Mouse (Mus musculus): Measurements from ENCODE around the gene Usp46. TPM values are rescaled to one million over a fixed set of nuclear protein-coding genes. Genes with fewer than 3 reads are reported as not detected.

Gene Usp46
- polyA plus RNA-seq, 1 experiment from 2014 or later = 52.3 TPM

GRCm38 (mm10) chr5:74017488-74017887 lies 50.7 kb downstream of the Usp46 start:
- Histone ChIP-seq H3K9me3 (ENCODE audit: control insufficient read depth, low read length) (0 out of 2 replicates have a peak, but pooled peaks cover 2% of the 10 kb centered on the region), H3K4me1 (replicated peaks; ENCODE audit: control insufficient read depth, insufficient read depth, low read length) (no peaks in the 10 kb centered on the region), H3K4me3 (ENCODE audit: low read length) (no peak overlapping the region), H3K4me2 (ENCODE audit: low read depth, low read length) (no peak overlapping the region), H3K36me3 (ENCODE audit: control insufficient read depth, insufficient read depth, low read length) (peaks cover 33% of the 10 kb centered on the region), H3K27ac (ENCODE audit: low read length) (no peak overlapping the region), H3K27me3 (ENCODE audit: control insufficient read depth, insufficient read depth, low read depth, low read length) (no peaks in the 10 kb centered on the region), H3K9ac (ENCODE audit: low read length) (no peak overlapping the region)
- 86% methylated on average over 5 of the region's 5 CpGs for WGBS
- ATAC-seq (ENCODE audit: low read depth) = no peak

- no peaks in the 10 kb centered on the region for H3K9me3 ChIP-seq (ENCODE audit: control insufficient read depth, low read length)
- no peak overlapping the region for H3K4me3 ChIP-seq (ENCODE audit: low read length)
- 84% methylated on average over 10 of the region's 10 CpGs for WGBS
- no peak overlapping the region for H3K27ac ChIP-seq (ENCODE audit: low read length)
- H3K36me3 ChIP-seq (ENCODE audit: control insufficient read depth, insufficient read depth, low read length) = peaks cover 18% of the 10 kb centered on the region
- no peak overlapping the region for H3K9ac ChIP-seq (ENCODE audit: low read length)
- H3K27me3 ChIP-seq (ENCODE audit: control insufficient read depth, insufficient read depth, low read depth, low read length) = no peaks in the 10 kb centered on the region
- H3K4me2 ChIP-seq (ENCODE audit: low read depth, low read length) = no peak overlapping the region
- ATAC-seq (ENCODE audit: low read depth) = no peak
- H3K4me1 ChIP-seq (replicated peaks; ENCODE audit: control insufficient read depth, insufficient read depth, low read length) = no peaks in the 10 kb centered on the region
Measured at GRCm38 (mm10) chr5:74011629-74012028, 56.6 kb downstream of the Usp46 start.

- no peak for ATAC-seq (ENCODE audit: low read depth)
- no peaks in the 10 kb centered on the region for H3K27me3 ChIP-seq (ENCODE audit: control insufficient read depth, insufficient read depth, low read depth, low read length)
- H3K4me1 ChIP-seq (replicated peaks; ENCODE audit: control insufficient read depth, insufficient read depth, low read length) = no peaks in the 10 kb centered on the region
- no peaks in the 10 kb centered on the region for H3K9me3 ChIP-seq (ENCODE audit: control insufficient read depth, low read length)
- H3K4me2 ChIP-seq (ENCODE audit: low read depth, low read length) = no peak overlapping the region
- no peak overlapping the region for H3K9ac ChIP-seq (ENCODE audit: low read length)
- 33% methylated on average over 3 of the region's 3 CpGs for WGBS
- H3K4me3 ChIP-seq (ENCODE audit: low read length) = no peak overlapping the region
- no peak overlapping the region for H3K27ac ChIP-seq (ENCODE audit: low read length)
- H3K36me3 ChIP-seq (ENCODE audit: control insufficient read depth, insufficient read depth, low read length) = peaks cover 20% of the 10 kb centered on the region; the same call in 1 of the 2 replicates
Measured at GRCm38 (mm10) chr5:74007492-74008070, 60.6 kb downstream of the Usp46 start.

GRCm38 (mm10) chr5:74005936-74006335 lies 62.3 kb downstream of the Usp46 start:
- H3K4me2 ChIP-seq (ENCODE audit: low read depth, low read length) = no peak overlapping the region
- H3K4me3 ChIP-seq (ENCODE audit: low read length) = no peak overlapping the region
- H3K27me3 ChIP-seq (ENCODE audit: control insufficient read depth, insufficient read depth, low read depth, low read length) = no peaks in the 10 kb centered on the region
- no peaks in the 10 kb centered on the region for H3K4me1 ChIP-seq (replicated peaks; ENCODE audit: control insufficient read depth, insufficient read depth, low read length)
- H3K9me3 ChIP-seq (ENCODE audit: control insufficient read depth, low read length) = no peaks in the 10 kb centered on the region
- no peak for ATAC-seq (ENCODE audit: low read depth)
- H3K36me3 ChIP-seq (ENCODE audit: control insufficient read depth, insufficient read depth, low read length) = peaks cover 22% of the 10 kb centered on the region
- no peak overlapping the region for H3K9ac ChIP-seq (ENCODE audit: low read length)
- WGBS = 94% methylated on average over 2 of the region's 2 CpGs
- H3K27ac ChIP-seq (ENCODE audit: low read length) = no peak overlapping the region

GRCm38 (mm10) chr5:74001743-74002142 lies 66.5 kb downstream of the Usp46 start:
- Histone ChIP-seq H3K9ac (ENCODE audit: low read length) (no peak overlapping the region), H3K27ac (ENCODE audit: low read length) (no peak overlapping the region), H3K4me3 (ENCODE audit: low read length) (no peak overlapping the region), H3K4me1 (replicated peaks; ENCODE audit: control insufficient read depth, insufficient read depth, low read length) (no peaks in the 10 kb centered on the region), H3K9me3 (ENCODE audit: control insufficient read depth, low read length) (no peaks in the 10 kb centered on the region), H3K27me3 (ENCODE audit: control insufficient read depth, insufficient read depth, low read depth, low read length) (no peaks in the 10 kb centered on the region), H3K4me2 (ENCODE audit: low read depth, low read length) (no peak overlapping the region), H3K36me3 (ENCODE audit: control insufficient read depth, insufficient read depth, low read length) (peaks cover 23% of the 10 kb centered on the region)
- WGBS = 65% methylated on average over 9 of the region's 9 CpGs
- peak; percentile 56; the same call in 1 of the 2 replicates for ATAC-seq (ENCODE audit: low read depth)

GRCm38 (mm10) chr5:73998966-73999365 lies 69.3 kb downstream of the Usp46 start:
- 76% methylated on average over 5 of the region's 5 CpGs for WGBS
- Histone ChIP-seq H3K9me3 (ENCODE audit: control insufficient read depth, low read length) (no peaks in the 10 kb centered on the region), H3K36me3 (ENCODE audit: control insufficient read depth, insufficient read depth, low read length) (peaks cover 14% of the 10 kb centered on the region)

GRCm38 (mm10) chr5:73994850-73995249 lies 73.4 kb downstream of the Usp46 start:
- H3K4me1 ChIP-seq (replicated peaks; ENCODE audit: control insufficient read depth, insufficient read depth, low read length) = no peaks in the 10 kb centered on the region
- H3K27ac ChIP-seq (ENCODE audit: low read length) = no peak overlapping the region
- no peak overlapping the region for H3K9ac ChIP-seq (ENCODE audit: low read length)
- H3K36me3 ChIP-seq (ENCODE audit: control insufficient read depth, insufficient read depth, low read length) = peaks cover 3% of the 10 kb centered on the region; the same call in 1 of the 2 replicates
- no peaks in the 10 kb centered on the region for H3K27me3 ChIP-seq (ENCODE audit: control insufficient read depth, insufficient read depth, low read depth, low read length)
- H3K9me3 ChIP-seq (ENCODE audit: control insufficient read depth, low read length) = no peaks in the 10 kb centered on the region
- no peak overlapping the region for H3K4me3 ChIP-seq (ENCODE audit: low read length)
- ATAC-seq (ENCODE audit: low read depth) = peak; percentile 26; the same call in 1 of the 2 replicates
- no peak overlapping the region for H3K4me2 ChIP-seq (ENCODE audit: low read depth, low read length)

More at GRCm38 (mm10) chr5:73998966-73999365, 69.3 kb downstream of the Usp46 start:
- Histone ChIP-seq H3K4me3 (ENCODE audit: low read length) (no peak overlapping the region), H3K9ac (ENCODE audit: low read length) (no peak overlapping the region), H3K27me3 (ENCODE audit: control insufficient read depth, insufficient read depth, low read depth, low read length) (no peaks in the 10 kb centered on the region), H3K4me1 (replicated peaks; ENCODE audit: control insufficient read depth, insufficient read depth, low read length) (no peaks in the 10 kb centered on the region), H3K4me2 (ENCODE audit: low read depth, low read length) (no peak overlapping the region), H3K27ac (ENCODE audit: low read length) (no peak overlapping the region)
- ATAC-seq (ENCODE audit: low read depth) = no peak

DNA sequence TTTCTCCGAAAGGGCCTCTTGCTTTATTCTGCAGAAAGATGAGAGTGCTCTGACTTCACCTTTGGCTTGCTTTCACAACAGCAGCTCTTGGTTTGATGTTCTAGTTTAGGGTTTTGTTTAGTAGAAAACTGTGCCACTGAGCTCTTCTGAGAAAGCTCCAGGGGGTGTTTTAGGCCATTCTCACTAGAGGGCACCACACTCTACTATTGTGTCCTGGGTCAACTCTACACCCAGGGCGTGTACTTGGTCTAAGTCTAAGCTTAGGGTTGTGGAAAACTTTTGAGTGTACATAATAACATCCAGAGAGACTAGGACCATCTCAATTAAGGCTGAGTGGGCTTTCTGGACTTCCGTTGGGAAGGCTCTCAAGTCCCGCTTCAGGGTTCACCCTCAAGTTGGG lies 74.7 kb downstream of the Usp46 start:
- no peaks in the 10 kb centered on the region for H3K36me3 ChIP-seq (ENCODE audit: control insufficient read depth, insufficient read depth, low read length)
- no peaks in the 10 kb centered on the region for H3K27me3 ChIP-seq (ENCODE audit: control insufficient read depth, insufficient read depth, low read depth, low read length)
- no peak overlapping the region for H3K4me3 ChIP-seq (ENCODE audit: low read length)
- H3K9ac ChIP-seq (ENCODE audit: low read length) = no peak overlapping the region
- 73% methylated on average over 4 of the region's 4 CpGs for WGBS
- no peaks in the 10 kb centered on the region for H3K4me1 ChIP-seq (replicated peaks; ENCODE audit: control insufficient read depth, insufficient read depth, low read length)
- ATAC-seq (ENCODE audit: low read depth) = peak; percentile 57; the same call in 1 of the 2 replicates
- H3K27ac ChIP-seq (ENCODE audit: low read length) = no peak overlapping the region
- H3K9me3 ChIP-seq (ENCODE audit: control insufficient read depth, low read length) = no peaks in the 10 kb centered on the region
- no peak overlapping the region for H3K4me2 ChIP-seq (ENCODE audit: low read depth, low read length)

DNA sequence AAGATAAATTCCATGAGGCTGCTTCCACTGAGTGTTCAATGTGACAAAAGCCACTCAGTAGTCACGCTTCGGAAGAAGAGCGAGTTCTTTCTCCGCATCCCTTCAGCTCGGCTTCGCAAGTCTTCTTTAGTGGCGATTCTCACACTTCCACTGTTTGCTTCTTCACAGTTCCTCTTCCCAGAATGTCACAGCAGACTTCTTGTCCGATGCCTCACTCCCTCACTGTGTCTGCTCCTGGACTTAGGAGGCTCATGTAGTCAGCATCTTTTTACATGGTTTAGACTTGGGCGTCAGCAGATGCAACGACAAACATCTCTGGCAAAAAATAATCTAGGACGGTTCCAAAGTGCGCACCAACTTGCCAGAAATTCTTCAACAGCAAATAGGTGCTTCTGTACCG lies 75.9 kb downstream of the Usp46 start:
- Histone ChIP-seq H3K4me1 (replicated peaks; ENCODE audit: control insufficient read depth, insufficient read depth, low read length) (no peaks in the 10 kb centered on the region), H3K9me3 (ENCODE audit: control insufficient read depth, low read length) (no peaks in the 10 kb centered on the region), H3K4me2 (ENCODE audit: low read depth, low read length) (no peak overlapping the region), H3K9ac (ENCODE audit: low read length) (no peak overlapping the region), H3K4me3 (ENCODE audit: low read length) (no peak overlapping the region), H3K27me3 (ENCODE audit: control insufficient read depth, insufficient read depth, low read depth, low read length) (no peaks in the 10 kb centered on the region), H3K27ac (ENCODE audit: low read length) (no peak overlapping the region), H3K36me3 (ENCODE audit: control insufficient read depth, insufficient read depth, low read length) (no peaks in the 10 kb centered on the region)
- ATAC-seq (ENCODE audit: low read depth) = no peak
- WGBS = 90% methylated on average over 13 of the region's 13 CpGs

- ATAC-seq (ENCODE audit: low read depth) = no peak
- H3K4me3 ChIP-seq (ENCODE audit: low read length) = no peak overlapping the region
- H3K4me1 ChIP-seq (replicated peaks; ENCODE audit: control insufficient read depth, insufficient read depth, low read length) = no peaks in the 10 kb centered on the region
- 81% methylated on average over 3 of the region's 3 CpGs for WGBS
- H3K36me3 ChIP-seq (ENCODE audit: control insufficient read depth, insufficient read depth, low read length) = no peaks in the 10 kb centered on the region
- H3K9me3 ChIP-seq (ENCODE audit: control insufficient read depth, low read length) = no peaks in the 10 kb centered on the region
- no peak overlapping the region for H3K4me2 ChIP-seq (ENCODE audit: low read depth, low read length)
- no peak overlapping the region for H3K27ac ChIP-seq (ENCODE audit: low read length)
- no peak overlapping the region for H3K9ac ChIP-seq (ENCODE audit: low read length)
- no peaks in the 10 kb centered on the region for H3K27me3 ChIP-seq (ENCODE audit: control insufficient read depth, insufficient read depth, low read depth, low read length)
Measured at GRCm38 (mm10) chr5:73989532-73989931, 78.7 kb downstream of the Usp46 start.

All from lung, embryonic 16.5 days (tissue).